In the genomic region with DNA sequence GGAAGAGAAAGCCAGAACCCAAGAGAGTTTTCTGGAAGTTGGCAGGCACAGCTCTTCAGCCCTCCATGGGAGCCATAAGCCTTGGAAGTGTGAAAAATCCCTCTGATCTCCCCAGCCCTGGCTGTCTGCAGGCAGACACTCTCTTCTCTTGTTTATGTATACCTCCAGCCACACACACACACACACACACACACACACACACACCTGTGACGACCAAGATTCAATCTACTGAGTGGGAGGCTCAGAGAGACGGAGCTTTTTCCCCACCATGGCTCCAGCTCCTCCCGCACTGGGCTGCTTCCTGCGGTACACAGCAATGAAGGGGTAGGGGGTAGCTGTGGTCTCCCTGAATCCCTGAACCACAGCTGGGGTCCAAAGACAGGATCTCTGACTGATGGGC, we compare ENCODE assay signal across 8 mouse cellular contexts. TPM values are rescaled to one million over a fixed set of nuclear protein-coding genes. Genes with fewer than 3 reads are reported as not detected.
DNase-seq lines count a peak whose midpoint lies in the region; ATAC-seq and TF ChIP-seq lines count a peak whose summit lies in the region.

No protein-coding gene starts in this region.

- intact Hi-C loops in heart, postnatal 10 days (cut with DNase I), result no loop called here

- no peak for DNase-seq in heart, postnatal 10 days
- DNase-seq in embryonic facial prominence, embryonic 11.5 days (ENCODE audit: low spot score), result no peak
- peak; percentile 46 for DNase-seq in hindbrain, postnatal 0 days (ENCODE audit: low spot score)
- no peak for DNase-seq in left cerebral cortex, adult 8-10 months (ENCODE audit: low spot score in 2 of 2)
- no peak for DNase-seq in spleen, adult 12 weeks (ENCODE audit: low spot score)
- DNase-seq in c-Kit-positive CD71-positive TER-119-positive erythroid progenitor cells, embryonic 14.5 days (ENCODE audit: low spot score), result no peak

- WGBS in heart, embryonic 12.5 days, result 49% methylated on average over 4 of the region's 4 CpGs
- 44% methylated on average over 4 of the region's 4 CpGs for WGBS in embryonic facial prominence, embryonic 11.5 days
- WGBS in hindbrain, postnatal 0 days, result 30% methylated on average over 4 of the region's 4 CpGs
- 59% methylated on average over 4 of the region's 4 CpGs for WGBS in midbrain, embryonic 15.5 days

- TF ChIP-seq CTCF in hindbrain, postnatal 0 days (IDR thresholded peaks at IDR 0.05; ENCODE audit: low read depth), result no peak

- H3K4me3 ChIP-seq in heart, embryonic 12.5 days, result peak overlapping the region; percentile 84
- H3K4me3 ChIP-seq in embryonic facial prominence, embryonic 11.5 days (ENCODE audit: low read depth, low read length), result peak overlapping the region; percentile 77
- peak overlapping the region; percentile 68 for H3K4me3 ChIP-seq in hindbrain, postnatal 0 days (ENCODE audit: low read length)
- H3K4me3 ChIP-seq in midbrain, embryonic 15.5 days, result 0 out of 2 replicates have a peak overlapping the region, but pooled peaks have one; percentile 14

- peaks cover 53% of the 10 kb centered on the region for H3K4me1 ChIP-seq in heart, embryonic 12.5 days (replicated peaks)
- peaks cover 14% of the 10 kb centered on the region for H3K4me1 ChIP-seq in embryonic facial prominence, embryonic 11.5 days (ENCODE audit: control insufficient read depth, insufficient read depth, low read length)
- peaks cover 4% of the 10 kb centered on the region; the same call in 1 of the 2 replicates for H3K4me1 ChIP-seq in hindbrain, postnatal 0 days (ENCODE audit: insufficient read depth, low read length)
- H3K4me1 ChIP-seq in midbrain, embryonic 15.5 days, result peaks cover 25% of the 10 kb centered on the region

- ATAC-seq in heart, embryonic 12.5 days (ENCODE audit: insufficient number of reproducible peaks, low FRiP score), result no peak
- ATAC-seq in embryonic facial prominence, embryonic 11.5 days (replicated peaks; ENCODE audit: insufficient number of reproducible peaks, low FRiP score, low TSS enrichment, low read depth), result no peak
- ATAC-seq in hindbrain, postnatal 0 days, result peak; percentile 13; the same call in 1 of the 2 replicates
- ATAC-seq in midbrain, embryonic 15.5 days (replicated peaks), result no peak

- H3K36me3 ChIP-seq in heart, embryonic 12.5 days, result no peaks in the 10 kb centered on the region
- H3K36me3 ChIP-seq in embryonic facial prominence, embryonic 11.5 days (replicated peaks; ENCODE audit: control insufficient read depth, insufficient read depth, low read depth, low read length), result no peaks in the 10 kb centered on the region; the same call in 1 of the 2 replicates
- no peaks in the 10 kb centered on the region for H3K36me3 ChIP-seq in hindbrain, postnatal 0 days (ENCODE audit: insufficient read depth, low read length)
- H3K36me3 ChIP-seq in midbrain, embryonic 15.5 days (replicated peaks), result no peaks in the 10 kb centered on the region

- H3K27ac ChIP-seq in heart, embryonic 12.5 days (ENCODE audit: poor library complexity, severe bottlenecking), result no peak overlapping the region
- H3K27ac ChIP-seq in embryonic facial prominence, embryonic 11.5 days (replicated peaks; ENCODE audit: low read depth, low read length), result no peak overlapping the region
- H3K27ac ChIP-seq in hindbrain, postnatal 0 days, result peak overlapping the region; percentile 90
- peak overlapping the region; percentile 56 for H3K27ac ChIP-seq in midbrain, embryonic 15.5 days

- peak overlapping the region; percentile 78 for H3K4me2 ChIP-seq in heart, embryonic 12.5 days
- peak overlapping the region; percentile 94 for H3K4me2 ChIP-seq in embryonic facial prominence, embryonic 11.5 days (ENCODE audit: low read depth, low read length)
- H3K4me2 ChIP-seq in hindbrain, postnatal 0 days (ENCODE audit: low read depth, low read length), result peak overlapping the region; percentile 98
- peak overlapping the region; percentile 88 for H3K4me2 ChIP-seq in midbrain, embryonic 15.5 days

- H3K27me3 ChIP-seq in heart, embryonic 12.5 days (replicated peaks), result no peaks in the 10 kb centered on the region
- H3K27me3 ChIP-seq in embryonic facial prominence, embryonic 11.5 days (ENCODE audit: control insufficient read depth, insufficient read depth, low read length), result no peaks in the 10 kb centered on the region; the same call in 1 of the 2 replicates
- H3K27me3 ChIP-seq in hindbrain, postnatal 0 days (ENCODE audit: insufficient read depth, low read length), result no peaks in the 10 kb centered on the region
- H3K27me3 ChIP-seq in midbrain, embryonic 15.5 days (replicated peaks), result 0 out of 2 replicates have a peak, but pooled peaks cover 6% of the 10 kb centered on the region

- no peaks in the 10 kb centered on the region for H3K9me3 ChIP-seq in heart, embryonic 12.5 days (replicated peaks)
- H3K9me3 ChIP-seq in embryonic facial prominence, embryonic 11.5 days (replicated peaks; ENCODE audit: control insufficient read depth, low read length), result no peaks in the 10 kb centered on the region
- H3K9me3 ChIP-seq in hindbrain, postnatal 0 days (ENCODE audit: low read length), result no peaks in the 10 kb centered on the region
- H3K9me3 ChIP-seq in midbrain, embryonic 15.5 days, result no peaks in the 10 kb centered on the region

- peak overlapping the region; percentile 92; the same call in 1 of the 2 replicates for H3K9ac ChIP-seq in heart, embryonic 12.5 days
- H3K9ac ChIP-seq in embryonic facial prominence, embryonic 11.5 days (replicated peaks; ENCODE audit: low read length), result 0 out of 2 replicates have a peak overlapping the region, but pooled peaks have one; percentile 13
- H3K9ac ChIP-seq in hindbrain, postnatal 0 days (replicated peaks; ENCODE audit: low read length), result peak overlapping the region; percentile 14
- no peak overlapping the region for H3K9ac ChIP-seq in midbrain, embryonic 15.5 days

RNA-seq across cellular contexts. Expression of a gene that starts 2.4 kb away (rescaled TPM):
- polyA plus RNA-seq in heart, embryonic 12.5 days (2016; fragmentation: Nextera tagmentation; extraction: Ambion mirVana), result 30.4 and 31.9 TPM in 2 replicates
- total RNA-seq in heart, postnatal 10 days (2021), result 10 to 100 TPM; 51.8 to 60.1 TPM
- polyA plus RNA-seq in embryonic facial prominence, embryonic 11.5 days (2014; fragmentation: Nextera tagmentation; extraction: Ambion mirVana), result 23.6 and 24.5 TPM in 2 replicates
- total RNA-seq in hindbrain, postnatal 0 days (2014; rRNA removed), result 34.4 and 39.3 TPM in 2 replicates
- polyA plus RNA-seq in hindbrain, postnatal 0 days (2015; fragmentation: Nextera tagmentation; extraction: Ambion mirVana), result 19.7 and 20.4 TPM in 2 replicates
- polyA plus RNA-seq in midbrain, embryonic 15.5 days (2015; fragmentation: Nextera tagmentation; extraction: Ambion mirVana), result 12.3 and 14.2 TPM in 2 replicates
- 10 to 100 TPM; 51.5 to 58.0 (median 54.4) TPM for total RNA-seq in left cerebral cortex, adult 8-10 months (2022)

Comparison
In these comparisons a context has a peak if more than half of its experiments do, and no peak if none do; other contexts are left out.
1. H3K27ac ChIP-seq: peak in hindbrain, postnatal 0 days (single experiment) and midbrain, embryonic 15.5 days (single experiment); none in heart, embryonic 12.5 days (single experiment) and embryonic facial prominence, embryonic 11.5 days (single experiment).
2. H3K4me3 ChIP-seq: peak in every context shown above with its lines; median percentile 84 in heart, embryonic 12.5 days; 77 in embryonic facial prominence, embryonic 11.5 days; 68 in hindbrain, postnatal 0 days; 14 in midbrain, embryonic 15.5 days.
3. Peak in every context shown above with its lines, with median percentiles within 50 percentile points of each other: H3K4me2 ChIP-seq.